Mouse (Mus musculus) ES-E14 (cell line): ENCODE results near the gene Slc12a5. TPM values are rescaled to one million over a fixed set of nuclear protein-coding genes. Genes with fewer than 3 reads are reported as not detected.

Experiments used
- DNase-seq: peaks from one replicate; pipeline ENCODE4 v3.0.0-alpha.2; 2013; ENCODE audit warnings: low read depth, low spot score
- H3K27ac ChIP-seq: 2 replicates; pipeline ENCODE4 v1.5.1; 2012; ENCODE audit warnings: low read depth, mild to moderate bottlenecking, low read length, moderate library complexity, mixed read lengths; ENCODE audit not compliant: poor library complexity, insufficient read depth, severe bottlenecking
- H3K36me3 ChIP-seq: 2 replicates; pipeline ENCODE4 v1.6.1; 2012; ENCODE audit warnings: mild to moderate bottlenecking, low read length, moderate library complexity, mixed read lengths; ENCODE audit not compliant: control insufficient read depth, poor library complexity, insufficient read depth, severe bottlenecking
- H3K4me1 ChIP-seq, 2 experiments: fragments of 150-350 bp in 1 of 2; sonication (generic) in 1 of 2; 2 replicates each; pipeline ENCODE4 v1.6.1; 2012; ENCODE audit warnings: low read length in 2 of 2, mild to moderate bottlenecking in 1 of 2, mixed read lengths in 1 of 2; ENCODE audit not compliant: control insufficient read depth in 2 of 2, insufficient read depth in 2 of 2, poor library complexity in 1 of 2
- H3K4me3 ChIP-seq, 2 experiments: fragments of 150-350 bp in 1 of 2; sonication (generic) in 1 of 2; 2 replicates each; pipeline ENCODE4 v1.5.1; 2012; ENCODE audit warnings: low read length in 2 of 2, low read depth in 1 of 2, mild to moderate bottlenecking in 1 of 2, mixed read lengths in 1 of 2; ENCODE audit not compliant: insufficient read depth in 1 of 2, poor library complexity in 1 of 2, severe bottlenecking in 1 of 2
- H3K9ac ChIP-seq: 2 replicates; pipeline ENCODE4 v1.6.1; 2012; ENCODE audit warnings: low read depth, mild to moderate bottlenecking, low read length, mixed read lengths; ENCODE audit not compliant: poor library complexity, insufficient read depth, severe bottlenecking
- H3K9me3 ChIP-seq: fragments of 150-350 bp; sonication (generic); 2 replicates; pipeline ENCODE4 v1.6.1; 2012; ENCODE audit warnings: low read depth, mild to moderate bottlenecking, low read length; ENCODE audit not compliant: control insufficient read depth, insufficient read depth
- CHD2 ChIP-seq: IDR thresholded peaks from 2 replicates; pipeline ENCODE4 v1.6.1; 2014; ENCODE audit warnings: mild to moderate bottlenecking, low read depth, low read length, inconsistent platforms
- HCFC1 ChIP-seq: IDR thresholded peaks from 2 replicates; pipeline ENCODE4 v1.6.1; 2012; ENCODE audit warnings: low read length, inconsistent platforms, borderline replicate concordance; ENCODE audit not compliant: insufficient read depth
- MAFK ChIP-seq: IDR thresholded peaks from 2 replicates; pipeline ENCODE4 v1.6.1; 2014; ENCODE audit warnings: mild to moderate bottlenecking, low read depth, low read length, inconsistent platforms; ENCODE audit not compliant: insufficient read depth
- ZC3H11A ChIP-seq: IDR thresholded peaks from 2 replicates; pipeline ENCODE4 v1.6.1; 2012; ENCODE audit warnings: low read depth, mild to moderate bottlenecking, inconsistent platforms, low read length, borderline replicate concordance
- ZNF384 ChIP-seq: IDR thresholded peaks from 2 replicates; pipeline ENCODE4 v1.6.1; 2012; ENCODE audit warnings: low read depth, low read length, inconsistent platforms
- in situ Hi-C, 2 experiments: fragments of 600-800 bp; cut with MboI; formaldehyde crosslinking; loops; one replicate each; pipeline ENCODE4 v1.15.1; 2025; ENCODE audit warnings: low sequenced_read_pairs in 2 of 2, inconsistent platforms in 1 of 2; ENCODE audit not compliant: unreplicated experiment in 2 of 2
- total RNA-seq: library from RNA; depleted of rRNA; stranded (reverse); fragments of 300-350 nt; gene quantifications from 2 replicates; pipeline ENCODE4 v1.2.3, GENCODE M21; 2012

Gene Slc12a5
- total RNA-seq, 1 experiment, result 1.7 TPM

GRCm38 (mm10) chr2:164967761-164968440 lies 7.3 kb downstream of the Slc12a5 start:
- in situ Hi-C loops, result no loop called here
- DNase-seq, result no peak
- TF ChIP-seq ZNF384, result no peak
- no peak for TF ChIP-seq HCFC1
- TF ChIP-seq MAFK, result no peak
- TF ChIP-seq CHD2, result no peak
- no peak for TF ChIP-seq ZC3H11A
- peaks cover 0 to 13% of the 10 kb centered on the region in 2 experiments; a peak in 1 of 4 replicates for H3K4me1 ChIP-seq
- no peak overlapping the region for H3K27ac ChIP-seq
- no peaks in the 10 kb centered on the region for H3K9me3 ChIP-seq
- H3K9ac ChIP-seq, result no peak overlapping the region
- peak overlapping the region; percentile 60 to 76 for H3K4me3 ChIP-seq
- no peaks in the 10 kb centered on the region for H3K36me3 ChIP-seq

- no peak overlapping the region for H3K27ac ChIP-seq
- peak overlapping the region; percentile 60 to 76 for H3K4me3 ChIP-seq
- no peaks in the 10 kb centered on the region for H3K36me3 ChIP-seq
- peaks cover 0 to 13% of the 10 kb centered on the region in 2 experiments; a peak in 1 of 4 replicates for H3K4me1 ChIP-seq
- TF ChIP-seq ZNF384, result no peak
- TF ChIP-seq HCFC1, result peak; percentile 46; the same call in 1 of the 2 replicates
- TF ChIP-seq CHD2, result no peak
- TF ChIP-seq MAFK, result no peak
- no peaks in the 10 kb centered on the region for H3K9me3 ChIP-seq
- DNase-seq, result peak; percentile 81
- in situ Hi-C loops, result no loop called here
- no peak overlapping the region for H3K9ac ChIP-seq
These were observed 7.8 kb downstream of the Slc12a5 start for GRCm38 (mm10) chr2:164968451-164968851.

GRCm38 (mm10) chr2:164969348-164969781 lies 8.8 kb downstream of the Slc12a5 start:
- no peak for DNase-seq
- Histone ChIP-seq H3K9me3 (no peaks in the 10 kb centered on the region), H3K36me3 (no peaks in the 10 kb centered on the region), H3K4me1 (peaks cover 0 to 13% of the 10 kb centered on the region in 2 experiments; a peak in 1 of 4 replicates), H3K9ac (no peak overlapping the region), H3K4me3 (no peak overlapping the region), H3K27ac (no peak overlapping the region)
- TF ChIP-seq MAFK (no peak), ZNF384 (no peak), ZC3H11A (no peak), CHD2 (no peak), HCFC1 (no peak)
- in situ Hi-C loops, result no loop called here

- in situ Hi-C loops, result no loop called here
- H3K27ac ChIP-seq, result no peak overlapping the region
- TF ChIP-seq ZC3H11A (no peak), MAFK (no peak), HCFC1 (no peak), CHD2 (no peak), ZNF384 (no peak)
These were observed 10.1 kb downstream of the Slc12a5 start for GRCm38 (mm10) chr2:164970631-164971196.

More at GRCm38 (mm10) chr2:164970631-164971196, 10.1 kb downstream of the Slc12a5 start:
- peaks cover 0 to 11% of the 10 kb centered on the region in 2 experiments; a peak in 1 of 4 replicates for H3K4me1 ChIP-seq
- no peak for DNase-seq
- no peaks in the 10 kb centered on the region for H3K36me3 ChIP-seq
- peak overlapping the region; percentile 44 to 58 for H3K4me3 ChIP-seq
- H3K9ac ChIP-seq, result 0 out of 2 replicates have a peak overlapping the region, but pooled peaks have one; percentile 1
- H3K9me3 ChIP-seq, result no peaks in the 10 kb centered on the region
